Mouse (Mus musculus): ENCODE results near the gene Mpeg1. TPM values are rescaled to one million over a fixed set of nuclear protein-coding genes. Genes with fewer than 3 reads are reported as not detected.

The Mpeg1 gene
- total RNA-seq, 4 experiments from 2014 or later, result 5.5 to 14.8 (median 6.2) TPM

DNA sequence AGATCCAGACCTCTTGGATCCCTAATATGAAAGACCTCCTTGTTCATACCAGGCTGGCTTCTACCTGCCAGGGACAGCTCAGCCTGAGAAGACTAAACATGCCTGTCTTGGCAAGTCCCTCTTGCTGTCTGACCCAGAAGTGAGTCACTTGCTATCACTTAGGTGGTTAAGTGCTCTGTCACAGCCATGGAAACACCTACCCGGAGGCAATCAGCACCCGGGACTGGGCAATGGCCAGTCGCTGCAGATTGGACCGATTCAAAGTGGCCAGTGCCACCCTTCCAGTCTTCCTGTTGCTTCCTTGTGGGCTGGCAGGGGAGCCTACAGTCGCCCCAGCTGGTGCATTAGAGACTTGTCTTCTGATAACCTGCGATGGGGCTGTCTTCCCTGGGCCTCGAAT is 31.1 kb downstream of the Mpeg1 start:
- no peak for DNase-seq (ENCODE audit: low spot score)

- DNase-seq (ENCODE audit: low spot score), result no peak
Observed at GRCm38 (mm10) chr19:12493453-12494186, 33.0 kb downstream of the Mpeg1 start.

GRCm38 (mm10) chr19:12494187-12494458 is 33.5 kb downstream of the Mpeg1 start:
- no peak for DNase-seq (ENCODE audit: low spot score)

- DNase-seq (ENCODE audit: low spot score), result no peak
Observed at GRCm38 (mm10) chr19:12494972-12495535, 34.5 kb downstream of the Mpeg1 start.

- DNase-seq (ENCODE audit: low spot score), result no peak
Observed at GRCm38 (mm10) chr19:12496241-12496640, 35.7 kb downstream of the Mpeg1 start.

DNA sequence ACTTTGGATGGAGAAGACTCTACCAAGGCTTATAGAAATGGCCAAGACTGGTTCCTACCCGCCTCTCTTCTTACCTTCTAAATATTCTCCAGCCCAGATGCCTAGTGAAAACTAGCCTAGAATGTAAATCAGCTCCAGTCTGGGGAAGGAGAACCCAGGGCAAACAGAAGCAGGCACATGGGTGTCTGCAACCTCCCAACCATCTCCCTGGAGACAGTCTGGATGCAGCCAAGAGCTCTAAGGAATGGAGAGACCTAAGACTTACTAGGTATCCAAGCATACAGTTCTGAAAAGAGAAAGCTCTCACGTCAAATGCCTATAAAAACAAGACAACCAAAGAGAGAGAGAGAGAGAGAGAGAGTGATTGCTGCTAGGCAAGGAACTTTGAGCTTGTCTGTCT is 37.3 kb downstream of the Mpeg1 start:
- no peak for DNase-seq (ENCODE audit: low spot score)

- no peak for DNase-seq (ENCODE audit: low spot score)
Observed at GRCm38 (mm10) chr19:12498321-12498720, 37.7 kb downstream of the Mpeg1 start.

GRCm38 (mm10) chr19:12498941-12499340 is 38.4 kb downstream of the Mpeg1 start:
- DNase-seq (ENCODE audit: low spot score), result no peak

GRCm38 (mm10) chr19:12499485-12499884 is 38.9 kb downstream of the Mpeg1 start:
- no peak for DNase-seq (ENCODE audit: low spot score)

- peak; percentile 60 for DNase-seq (ENCODE audit: low spot score)
Observed at GRCm38 (mm10) chr19:12500124-12500523, 39.5 kb downstream of the Mpeg1 start.

GRCm38 (mm10) chr19:12500881-12501311 is 40.3 kb downstream of the Mpeg1 start:
- no peak for DNase-seq (ENCODE audit: low spot score)

GRCm38 (mm10) chr19:12501370-12502347 is 41.1 kb downstream of the Mpeg1 start, which contains the start of gene Dtx4:
Gene Dtx4 (minus strand): TSS chr19:12501454.
- peak; percentile 94 for DNase-seq (ENCODE audit: low spot score)

GRCm38 (mm10) chr19:12502756-12503155 is 42.2 kb downstream of the Mpeg1 start:
- DNase-seq (ENCODE audit: low spot score), result no peak

DNA sequence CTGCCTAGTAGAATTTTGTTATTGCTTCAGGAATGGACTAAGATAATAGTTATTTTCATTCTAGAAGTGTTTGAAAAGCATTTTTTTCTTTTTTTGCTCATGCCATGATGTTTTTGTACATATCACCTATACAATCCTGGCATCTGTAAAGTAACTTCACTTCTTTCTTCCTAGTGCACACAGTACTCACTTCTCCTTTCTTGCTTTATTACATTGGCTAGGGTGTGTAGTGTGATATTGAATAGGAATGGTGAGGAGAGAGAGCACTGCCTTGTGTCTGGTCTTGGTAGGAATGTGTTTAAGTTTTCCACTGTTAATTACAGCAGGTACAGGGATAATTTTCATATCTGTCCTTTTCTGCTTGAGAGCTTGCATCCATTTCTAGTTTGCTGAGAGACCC is 54.0 kb downstream of the Mpeg1 start:
- DNase-seq (ENCODE audit: low spot score), result no peak

Other genes with a start within 250 kb of the Mpeg1 start
- gene Olfr1432, start 228.2 kb upstream of the Mpeg1 start, total RNA-seq (2022), result not detected
- gene Olfr262, start 219.1 kb upstream of the Mpeg1 start, total RNA-seq (2022), result not detected
- gene Olfr235, start 199.7 kb upstream of the Mpeg1 start, total RNA-seq (2022), result not detected
- not detected for gene Olfr1434, start 180.9 kb upstream of the Mpeg1 start, total RNA-seq (2022)
- gene Olfr1436, start 161.6 kb upstream of the Mpeg1 start, total RNA-seq (2022), result not detected
- not detected for gene Olfr1437, start 135.7 kb upstream of the Mpeg1 start, total RNA-seq (2022)
- gene Olfr1438-ps1, start 124.9 kb upstream of the Mpeg1 start, total RNA-seq (2022), result not detected
- gene Olfr1440, start 73.5 kb upstream of the Mpeg1 start, total RNA-seq (2022), result not detected
- not detected for gene Olfr1441, start 43.3 kb upstream of the Mpeg1 start, total RNA-seq (2022)
- not detected for gene Pfpl, start 32.9 kb upstream of the Mpeg1 start, total RNA-seq (2022)
- gene Dtx4, start 40.7 kb downstream of the Mpeg1 start, total RNA-seq (2022), result 1 to 10 TPM; 4.1 to 5.4 (median 4.7) TPM
- 1 to 10 TPM; 2.6 to 6.7 (median 3.8) TPM for gene Fam111a, start 85.0 kb downstream of the Mpeg1 start, total RNA-seq (2022)
- gene Gm4952, start 139.2 kb downstream of the Mpeg1 start, total RNA-seq (2022), result not detected
- not detected for gene Glyat, start 172.5 kb downstream of the Mpeg1 start, total RNA-seq (2022)
- not detected for gene Olfr1442, start 209.7 kb downstream of the Mpeg1 start, total RNA-seq (2022)
- not detected for gene Olfr1443, start 217.3 kb downstream of the Mpeg1 start, total RNA-seq (2022)
- not detected for gene Keg1, start 235.0 kb downstream of the Mpeg1 start, total RNA-seq (2022)

All from heart, adult 8-10 months (tissue).